Mouse (Mus musculus) ES-Bruce4 (cell line): ENCODE measurements at regions not wholly inside any gene's neighbourhood (a gene's known extent, or its start where the extent isn't known, plus 50 kb on each side); places are given as distances from the start of the nearest gene placed in this dataset.

Source experiments
- H3K27ac ChIP-seq: 2 replicates; pipeline ENCODE4 v1.5.1; 2012; ENCODE audit warnings: low read length, inconsistent platforms; ENCODE audit not compliant: insufficient read depth
- H3K27me3 ChIP-seq: 2 replicates; pipeline ENCODE4 v1.6.1; 2012; ENCODE audit warnings: mild to moderate bottlenecking, low read length, inconsistent platforms; ENCODE audit not compliant: control insufficient read depth, poor library complexity, insufficient read depth, severe bottlenecking
- H3K36me3 ChIP-seq: 2 replicates; pipeline ENCODE4 v1.6.1; 2012; ENCODE audit warnings: inconsistent platforms, mild to moderate bottlenecking, low read length, moderate library complexity; ENCODE audit not compliant: control insufficient read depth, poor library complexity, insufficient read depth, severe bottlenecking
- H3K4me1 ChIP-seq: one replicate; pipeline ENCODE4 v1.8.1; 2011; ENCODE audit warnings: low read length; ENCODE audit not compliant: control insufficient read depth, insufficient read depth
- H3K4me3 ChIP-seq: 2 replicates; pipeline ENCODE4 v1.5.1; 2011; ENCODE audit warnings: low read depth, mild to moderate bottlenecking, low read length
- H3K9ac ChIP-seq: 2 replicates; pipeline ENCODE4 v1.6.1; 2012; ENCODE audit warnings: low read depth, mild to moderate bottlenecking, inconsistent platforms; ENCODE audit not compliant: poor library complexity, severe bottlenecking
- H3K9me3 ChIP-seq: replicated peaks from 2 replicates; pipeline ENCODE4 v1.6.1; 2012; ENCODE audit warnings: mild to moderate bottlenecking, low read length, inconsistent platforms; ENCODE audit not compliant: control insufficient read depth, poor library complexity, insufficient read depth, severe bottlenecking
- CTCF ChIP-seq: IDR thresholded peaks from one replicate; pipeline ENCODE4 v1.8.1; 2011; ENCODE audit warnings: low read depth, low read length
- EP300 ChIP-seq: IDR thresholded peaks from 2 replicates; pipeline ENCODE4 v1.6.1; 2011; ENCODE audit warnings: low read depth, low read length; ENCODE audit not compliant: insufficient read depth
- POLR2A ChIP-seq: IDR thresholded peaks from one replicate; pipeline ENCODE4 v1.8.1; 2011; ENCODE audit warnings: low read length; ENCODE audit not compliant: insufficient read depth

DNA sequence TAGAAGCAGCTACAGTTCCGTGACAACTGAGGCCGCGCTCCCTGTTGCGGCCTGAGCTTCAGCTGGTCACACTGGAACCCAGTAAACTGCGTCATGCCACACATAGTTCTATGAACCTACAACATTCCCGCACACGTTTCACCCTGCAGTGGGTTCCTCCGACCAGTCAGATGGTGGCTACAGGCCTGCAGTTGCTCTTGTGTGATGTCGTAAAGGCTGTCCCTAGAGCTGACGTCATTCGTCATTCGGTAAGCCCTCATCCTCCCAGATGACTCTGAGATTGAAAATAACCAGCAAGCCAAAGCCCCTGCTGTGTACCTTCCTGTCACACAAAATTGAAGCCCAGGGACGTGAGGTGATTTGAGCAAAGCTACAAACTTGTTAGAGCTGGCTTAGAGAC lies 126.7 kb downstream of the Psmg1 start:
- H3K27me3 ChIP-seq, result no peaks in the 10 kb centered on the region
- TF ChIP-seq POLR2A (no peak), EP300 (no peak), CTCF (no peak)
- no peaks in the 10 kb centered on the region for H3K9me3 ChIP-seq
- H3K27ac ChIP-seq, result no peak overlapping the region
- no peaks in the 10 kb centered on the region for H3K36me3 ChIP-seq
- H3K4me3 ChIP-seq, result no peak overlapping the region
- no peaks in the 10 kb centered on the region for H3K4me1 ChIP-seq
- H3K9ac ChIP-seq, result no peak overlapping the region

DNA sequence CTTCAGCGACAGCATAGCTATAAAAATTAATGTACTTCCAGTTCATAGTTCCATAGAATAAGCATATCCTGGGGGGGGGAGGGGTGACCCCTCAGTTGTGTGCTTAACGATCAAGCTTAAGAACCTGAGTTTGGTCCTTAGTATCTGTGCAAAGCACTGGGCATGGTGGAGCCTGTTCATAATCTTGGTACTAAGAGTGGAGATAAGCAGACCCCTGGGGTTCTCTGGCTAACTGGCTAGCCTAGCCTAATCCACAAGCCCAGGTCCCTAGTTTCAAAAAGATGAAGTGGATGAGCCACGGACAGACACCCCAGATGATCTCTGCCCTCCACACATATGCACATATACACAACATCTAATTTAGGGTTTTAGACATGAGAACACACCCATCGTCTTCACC lies 127.2 kb downstream of the Psmg1 start:
- Histone ChIP-seq H3K36me3 (no peaks in the 10 kb centered on the region), H3K27ac (no peak overlapping the region), H3K9me3 (no peaks in the 10 kb centered on the region), H3K9ac (no peak overlapping the region), H3K4me1 (no peaks in the 10 kb centered on the region), H3K27me3 (no peaks in the 10 kb centered on the region), H3K4me3 (no peak overlapping the region)
- TF ChIP-seq POLR2A (no peak), EP300 (no peak), CTCF (no peak)

DNA sequence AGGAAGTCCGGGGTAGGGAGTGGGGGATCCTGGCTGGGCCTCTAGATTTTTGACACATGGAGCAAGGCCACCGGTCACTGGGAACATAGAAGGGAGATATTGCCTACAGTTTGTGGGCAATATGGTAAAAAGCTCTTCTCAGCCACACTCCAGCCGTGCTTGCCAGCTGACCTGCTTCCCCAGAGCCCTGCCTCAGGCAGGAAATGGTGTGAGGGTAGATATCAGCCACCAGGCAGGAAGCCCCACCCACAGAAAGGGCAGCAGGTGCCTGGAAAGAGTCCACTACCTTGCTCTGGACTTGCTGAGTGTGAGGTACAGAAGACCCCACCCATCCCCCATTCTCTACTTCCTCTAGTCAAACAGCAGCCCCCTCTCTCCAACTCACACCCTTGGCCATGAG lies 128.1 kb downstream of the Psmg1 start:
- Histone ChIP-seq H3K27ac (no peak overlapping the region), H3K9ac (no peak overlapping the region), H3K4me3 (no peak overlapping the region), H3K4me1 (no peaks in the 10 kb centered on the region), H3K27me3 (no peaks in the 10 kb centered on the region), H3K9me3 (no peaks in the 10 kb centered on the region), H3K36me3 (no peaks in the 10 kb centered on the region)
- no peak for TF ChIP-seq CTCF
- TF ChIP-seq POLR2A, result no peak
- no peak for TF ChIP-seq EP300

DNA sequence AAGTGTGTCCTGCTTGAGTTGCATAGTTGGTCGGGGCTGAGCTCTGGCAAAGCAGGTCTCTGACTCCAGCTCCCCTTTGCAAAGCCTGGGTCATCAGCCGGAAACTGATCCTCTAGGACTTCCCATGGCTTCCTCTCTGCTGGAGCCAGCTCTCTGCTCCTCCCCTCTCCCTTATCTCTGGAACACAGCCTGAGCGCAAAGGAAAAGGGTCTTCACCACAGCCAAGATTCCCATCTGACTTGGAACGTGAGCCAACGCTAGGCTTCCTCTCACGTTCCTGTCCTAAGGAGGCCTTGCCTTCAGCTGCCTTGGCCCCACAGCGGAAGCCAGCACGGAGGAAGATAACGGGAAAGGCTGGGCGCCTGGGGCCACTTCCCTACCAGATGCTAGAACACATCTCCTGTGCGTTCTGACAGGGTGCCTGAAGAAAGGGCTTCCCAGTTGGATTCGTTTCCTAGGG lies 129.5 kb downstream of the Psmg1 start:
- H3K9me3 ChIP-seq, result no peaks in the 10 kb centered on the region
- no peak overlapping the region for H3K4me3 ChIP-seq
- no peaks in the 10 kb centered on the region for H3K36me3 ChIP-seq
- no peaks in the 10 kb centered on the region for H3K4me1 ChIP-seq
- no peaks in the 10 kb centered on the region for H3K27me3 ChIP-seq
- no peak overlapping the region for H3K27ac ChIP-seq
- no peak overlapping the region for H3K9ac ChIP-seq
- TF ChIP-seq CTCF (no peak), EP300 (no peak), POLR2A (no peak)

DNA sequence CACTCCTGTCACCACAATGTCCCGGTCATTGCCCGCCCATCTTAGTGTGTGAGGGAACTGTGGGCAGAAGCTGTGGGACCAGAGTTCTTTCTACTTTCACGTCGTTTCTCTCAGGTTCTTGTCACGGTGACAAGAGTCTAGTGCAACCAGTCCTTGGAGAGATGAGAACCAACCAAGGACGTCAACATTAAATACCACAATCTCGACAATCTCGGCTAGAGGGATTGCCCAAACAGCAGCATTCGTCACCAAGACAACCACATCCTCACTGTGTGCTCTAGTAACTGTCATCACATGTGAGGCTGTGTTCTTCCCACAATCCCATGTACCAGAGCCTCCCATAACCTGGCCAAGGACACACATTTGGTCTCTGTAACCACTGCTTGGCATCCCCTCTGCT lies 129.9 kb downstream of the Psmg1 start:
- Histone ChIP-seq H3K9me3 (no peaks in the 10 kb centered on the region), H3K36me3 (no peaks in the 10 kb centered on the region), H3K9ac (no peak overlapping the region), H3K4me3 (no peak overlapping the region), H3K4me1 (no peaks in the 10 kb centered on the region), H3K27me3 (no peaks in the 10 kb centered on the region), H3K27ac (no peak overlapping the region)
- TF ChIP-seq CTCF (no peak), EP300 (no peak), POLR2A (no peak)

DNA sequence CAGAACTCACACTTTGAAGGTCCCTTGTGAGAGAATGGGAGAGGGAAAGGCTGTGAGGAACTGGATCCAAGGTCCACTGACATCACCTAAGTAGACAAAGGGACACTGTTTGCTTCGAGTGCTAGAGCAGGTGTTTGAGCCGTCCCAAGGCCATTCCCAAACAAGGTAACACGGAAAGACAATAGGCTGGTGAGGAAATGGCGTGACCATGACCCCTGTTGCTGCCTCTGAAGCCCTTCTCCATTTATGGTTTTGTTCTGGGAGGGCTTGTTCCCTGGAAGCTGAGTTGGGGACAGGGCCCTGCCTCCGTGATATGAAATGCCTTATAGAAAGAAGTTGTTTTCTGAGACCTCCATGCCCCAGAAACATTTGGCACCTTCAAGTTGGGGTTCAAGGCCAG lies 130.6 kb downstream of the Psmg1 start:
- no peaks in the 10 kb centered on the region for H3K9me3 ChIP-seq

More for the DNA sequence above, 130.6 kb downstream of the Psmg1 start:
- H3K4me3 ChIP-seq, result no peak overlapping the region
- H3K36me3 ChIP-seq, result no peaks in the 10 kb centered on the region
- no peaks in the 10 kb centered on the region for H3K27me3 ChIP-seq
- no peak overlapping the region for H3K9ac ChIP-seq
- no peaks in the 10 kb centered on the region for H3K4me1 ChIP-seq
- TF ChIP-seq POLR2A (no peak), EP300 (no peak), CTCF (no peak)
- no peak overlapping the region for H3K27ac ChIP-seq
